Mouse (Mus musculus) MEL (cell line): ENCODE data around the gene Naa35.

Experiments used
- CTCF ChIP-seq, 3 experiments: IDR thresholded peaks in 2 of 3; conservative IDR thresholded peaks in 1 of 3; 2 replicates each; pipeline ENCODE4 v1.5.1; 2011 to 2012; ENCODE audit warnings: low read length in 3 of 3, low read depth in 2 of 3, mild to moderate bottlenecking in 2 of 3, improper control_type of control experiment in 1 of 3, inconsistent platforms in 1 of 3, mixed read lengths in 1 of 3, moderate library complexity in 1 of 3; ENCODE audit not compliant: control insufficient read depth in 1 of 3, insufficient read depth in 1 of 3, poor library complexity in 1 of 3, severe bottlenecking in 1 of 3
- MYB ChIP-seq: IDR thresholded peaks from 2 replicates; pipeline ENCODE4 v1.6.1; 2011; ENCODE audit warnings: mild to moderate bottlenecking, low read depth, low read length, improper control_type of control experiment
- POLR2AphosphoS2 ChIP-seq: IDR thresholded peaks from 2 replicates; pipeline ENCODE4 v1.6.1; 2011; ENCODE audit warnings: low read length, improper control_type of control experiment
- RCOR1 ChIP-seq: IDR thresholded peaks from 2 replicates; pipeline ENCODE4 v1.6.1; 2012; ENCODE audit warnings: low read depth, mild to moderate bottlenecking, inconsistent platforms, low read length, improper control_type of control experiment
- SIN3A ChIP-seq: IDR thresholded peaks from 2 replicates; pipeline ENCODE4 v1.6.1; 2012; ENCODE audit warnings: low read length, improper control_type of control experiment, inconsistent platforms

DNA sequence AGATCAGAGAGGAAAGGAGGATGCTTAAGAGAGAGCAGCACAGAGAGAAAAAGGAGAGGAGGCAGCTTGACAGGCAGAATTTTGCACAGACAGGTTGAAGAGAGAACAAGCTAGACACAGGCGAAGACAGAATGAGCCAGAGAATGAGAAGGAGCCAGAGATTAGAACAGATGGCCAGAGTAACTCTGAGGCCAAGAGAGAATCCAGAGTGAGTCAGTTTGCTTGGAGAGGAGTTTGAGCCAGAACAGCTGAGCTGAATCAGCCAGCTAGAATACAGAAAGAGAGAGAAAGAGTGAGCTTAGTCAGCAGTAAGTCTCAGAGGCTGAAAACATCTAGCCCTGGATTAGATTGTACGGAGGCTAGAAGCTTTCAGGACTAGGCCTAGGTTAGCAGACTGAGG lies 12.5 kb upstream of the Naa35 start:
- TF ChIP-seq CTCF (IDR thresholded peaks at IDR 0.05 in 2 of 3, conservative IDR thresholded peaks at IDR 0.05 in 1 of 3; ENCODE audit: control insufficient read depth in 1 of 3, insufficient read depth in 1 of 3, low read depth in 2 of 3, low read length in 3 of 3, poor library complexity in 1 of 3, severe bottlenecking in 1 of 3) (no peak), POLR2AphosphoS2 (no peak), MYB (no peak), SIN3A (no peak), RCOR1 (no peak)
